Mouse (Mus musculus): ENCODE data around the gene Slc22a23. TPM values are rescaled to one million over a fixed set of nuclear protein-coding genes. Genes with fewer than 3 reads are reported as not detected.

Slc22a23 gene
- polyA plus RNA-seq, 1 experiment = 12.7 TPM

GRCm38 (mm10) chr13:34354830-34355624 is 10.0 kb upstream of the Slc22a23 start:
- no peak for DNase-seq
- Histone ChIP-seq H3K27ac (ENCODE audit: control insufficient read depth, insufficient read depth, low read length) (no peak overlapping the region), H3K27me3 (ENCODE audit: control insufficient read depth, insufficient read depth, low read length) (no peaks in the 10 kb centered on the region), H3K36me3 (ENCODE audit: control insufficient read depth, insufficient read depth, low read length) (no peaks in the 10 kb centered on the region), H3K4me1 (replicated peaks; ENCODE audit: control insufficient read depth, insufficient read depth, low read length) (no peaks in the 10 kb centered on the region), H3K4me3 (ENCODE audit: control insufficient read depth, insufficient read depth, low read length) (no peak overlapping the region)
- WGBS = 69% methylated on average over 10 of the region's 10 CpGs
- TF ChIP-seq CTCF (IDR thresholded peaks at IDR 0.05; ENCODE audit: borderline replicate concordance, control insufficient read depth, extremely low read depth, insufficient read depth, low read length, poor library complexity) = no peak
- no peak for TF ChIP-seq POLR2A (IDR thresholded peaks at IDR 0.05; ENCODE audit: control insufficient read depth, extremely low read depth, insufficient read depth, low read length, poor library complexity)

GRCm38 (mm10) chr13:34353241-34353640 is 8.3 kb upstream of the Slc22a23 start:
- H3K4me3 ChIP-seq (ENCODE audit: control insufficient read depth, insufficient read depth, low read length) = no peak overlapping the region
- no peaks in the 10 kb centered on the region for H3K4me1 ChIP-seq (replicated peaks; ENCODE audit: control insufficient read depth, insufficient read depth, low read length)
- H3K27me3 ChIP-seq (ENCODE audit: control insufficient read depth, insufficient read depth, low read length) = no peaks in the 10 kb centered on the region
- DNase-seq = no peak
- H3K36me3 ChIP-seq (ENCODE audit: control insufficient read depth, insufficient read depth, low read length) = no peaks in the 10 kb centered on the region
- H3K27ac ChIP-seq (ENCODE audit: control insufficient read depth, insufficient read depth, low read length) = no peak overlapping the region
- 93% methylated on average over 7 of the region's 7 CpGs for WGBS
- TF ChIP-seq CTCF (IDR thresholded peaks at IDR 0.05; ENCODE audit: borderline replicate concordance, control insufficient read depth, extremely low read depth, insufficient read depth, low read length, poor library complexity) (no peak), POLR2A (IDR thresholded peaks at IDR 0.05; ENCODE audit: control insufficient read depth, extremely low read depth, insufficient read depth, low read length, poor library complexity) (no peak)

DNA sequence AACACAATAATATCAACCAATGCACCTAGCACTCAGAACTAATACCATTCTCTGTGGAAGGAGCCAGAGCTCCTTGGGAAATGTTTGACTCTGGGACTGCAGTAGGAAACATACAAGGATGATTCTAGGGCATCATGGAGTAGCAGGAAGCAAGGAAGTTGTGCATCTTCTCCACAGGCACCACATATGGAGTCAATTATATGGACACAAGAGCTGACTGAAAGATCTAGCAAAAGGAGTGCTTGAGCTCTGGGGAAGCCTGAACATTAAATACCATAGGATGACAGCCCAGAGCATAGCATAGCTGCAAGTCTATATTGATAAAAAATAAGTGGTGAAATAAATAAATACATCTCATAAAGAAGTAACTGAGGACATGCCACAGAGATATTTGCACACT is 6.5 kb upstream of the Slc22a23 start:
- Histone ChIP-seq H3K4me3 (ENCODE audit: control insufficient read depth, insufficient read depth, low read length) (no peak overlapping the region), H3K27ac (ENCODE audit: control insufficient read depth, insufficient read depth, low read length) (no peak overlapping the region), H3K27me3 (ENCODE audit: control insufficient read depth, insufficient read depth, low read length) (no peaks in the 10 kb centered on the region), H3K36me3 (ENCODE audit: control insufficient read depth, insufficient read depth, low read length) (no peaks in the 10 kb centered on the region), H3K4me1 (replicated peaks; ENCODE audit: control insufficient read depth, insufficient read depth, low read length) (no peaks in the 10 kb centered on the region)
- no peak for DNase-seq
- TF ChIP-seq POLR2A (IDR thresholded peaks at IDR 0.05; ENCODE audit: control insufficient read depth, extremely low read depth, insufficient read depth, low read length, poor library complexity) (no peak), CTCF (IDR thresholded peaks at IDR 0.05; ENCODE audit: borderline replicate concordance, control insufficient read depth, extremely low read depth, insufficient read depth, low read length, poor library complexity) (no peak)

DNA sequence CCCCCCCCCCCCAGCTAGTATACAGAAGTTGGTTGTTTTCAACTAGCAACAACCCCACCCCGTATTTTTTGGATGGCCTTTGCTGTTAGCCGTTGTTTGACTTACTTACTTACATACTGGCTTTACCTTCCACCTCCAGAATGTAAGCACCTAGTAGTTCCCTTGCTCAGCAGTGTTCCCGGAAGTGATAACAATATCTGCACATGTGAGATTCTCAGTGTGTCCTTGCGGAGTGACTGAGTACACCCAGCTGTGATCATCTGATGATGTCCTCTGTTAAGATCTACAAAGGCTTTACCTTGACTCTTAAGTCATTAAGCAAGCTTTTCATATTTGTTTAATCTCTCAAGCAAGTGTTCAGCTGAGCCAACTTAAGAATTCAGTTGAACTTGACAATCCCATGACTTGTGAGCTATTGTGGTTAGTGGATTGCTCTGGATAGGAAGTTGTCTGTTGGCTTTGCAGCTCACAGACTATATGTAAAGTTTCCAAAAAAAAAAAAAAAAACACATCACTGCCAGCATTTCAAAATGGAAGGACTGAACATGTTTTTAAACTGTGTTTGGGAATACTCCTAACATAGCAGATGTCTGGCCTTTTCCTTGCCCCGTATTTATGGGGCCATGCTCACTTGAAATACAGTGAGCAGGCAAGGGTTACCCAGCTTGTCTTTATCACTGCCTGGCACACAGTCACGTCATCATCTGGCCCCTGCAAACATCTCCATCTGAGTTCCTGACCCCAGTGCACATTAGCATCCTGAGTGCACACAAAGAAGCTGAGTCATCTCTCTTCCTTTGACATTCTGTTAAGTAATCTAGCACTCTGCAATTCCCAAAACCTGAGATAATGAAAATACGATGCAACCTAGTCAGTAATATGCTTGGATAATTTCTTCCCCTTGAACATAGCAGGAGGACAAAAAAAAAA is 3.2 kb upstream of the Slc22a23 start:
- TF ChIP-seq POLR2A (IDR thresholded peaks at IDR 0.05; ENCODE audit: control insufficient read depth, extremely low read depth, insufficient read depth, low read length, poor library complexity) = no peak
- no peak for TF ChIP-seq CTCF (IDR thresholded peaks at IDR 0.05; ENCODE audit: borderline replicate concordance, control insufficient read depth, extremely low read depth, insufficient read depth, low read length, poor library complexity)
- WGBS = 63% methylated on average over 7 of the region's 7 CpGs
- H3K36me3 ChIP-seq (ENCODE audit: control insufficient read depth, insufficient read depth, low read length) = no peaks in the 10 kb centered on the region
- peaks cover 10% of the 10 kb centered on the region for H3K4me1 ChIP-seq (replicated peaks; ENCODE audit: control insufficient read depth, insufficient read depth, low read length)
- DNase-seq = no peak
- no peak overlapping the region for H3K27ac ChIP-seq (ENCODE audit: control insufficient read depth, insufficient read depth, low read length)
- H3K27me3 ChIP-seq (ENCODE audit: control insufficient read depth, insufficient read depth, low read length) = no peaks in the 10 kb centered on the region; the same call in 1 of the 2 replicates
- H3K4me3 ChIP-seq (ENCODE audit: control insufficient read depth, insufficient read depth, low read length) = no peak overlapping the region

DNA sequence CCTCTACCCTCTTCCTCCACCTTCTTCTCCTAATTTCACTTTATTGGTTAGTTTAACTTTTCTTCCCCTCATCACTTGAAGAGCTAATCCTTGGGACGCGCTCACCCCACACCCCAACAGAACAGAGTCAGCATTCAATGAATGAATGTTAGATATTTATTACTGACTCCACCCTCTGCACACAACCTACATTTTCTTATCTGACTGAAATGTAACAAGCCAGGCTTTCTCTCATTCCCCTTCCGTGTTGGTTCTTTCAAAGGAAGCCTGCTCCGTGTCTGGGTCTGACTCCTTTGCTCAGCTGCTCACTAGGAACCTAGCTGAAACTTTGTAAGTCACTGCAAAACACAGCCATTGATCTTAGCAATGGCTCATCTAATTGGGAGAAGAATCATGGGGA is 1.8 kb upstream of the Slc22a23 start:
- 93% methylated on average over 4 of the region's 4 CpGs for WGBS
- H3K4me1 ChIP-seq (replicated peaks; ENCODE audit: control insufficient read depth, insufficient read depth, low read length) = peaks cover 10% of the 10 kb centered on the region
- H3K27me3 ChIP-seq (ENCODE audit: control insufficient read depth, insufficient read depth, low read length) = no peaks in the 10 kb centered on the region; the same call in 1 of the 2 replicates
- no peak overlapping the region for H3K27ac ChIP-seq (ENCODE audit: control insufficient read depth, insufficient read depth, low read length)
- H3K4me3 ChIP-seq (ENCODE audit: control insufficient read depth, insufficient read depth, low read length) = no peak overlapping the region
- no peak for TF ChIP-seq CTCF (IDR thresholded peaks at IDR 0.05; ENCODE audit: borderline replicate concordance, control insufficient read depth, extremely low read depth, insufficient read depth, low read length, poor library complexity)
- no peak for TF ChIP-seq POLR2A (IDR thresholded peaks at IDR 0.05; ENCODE audit: control insufficient read depth, extremely low read depth, insufficient read depth, low read length, poor library complexity)
- DNase-seq = no peak
- no peaks in the 10 kb centered on the region for H3K36me3 ChIP-seq (ENCODE audit: control insufficient read depth, insufficient read depth, low read length)

DNA sequence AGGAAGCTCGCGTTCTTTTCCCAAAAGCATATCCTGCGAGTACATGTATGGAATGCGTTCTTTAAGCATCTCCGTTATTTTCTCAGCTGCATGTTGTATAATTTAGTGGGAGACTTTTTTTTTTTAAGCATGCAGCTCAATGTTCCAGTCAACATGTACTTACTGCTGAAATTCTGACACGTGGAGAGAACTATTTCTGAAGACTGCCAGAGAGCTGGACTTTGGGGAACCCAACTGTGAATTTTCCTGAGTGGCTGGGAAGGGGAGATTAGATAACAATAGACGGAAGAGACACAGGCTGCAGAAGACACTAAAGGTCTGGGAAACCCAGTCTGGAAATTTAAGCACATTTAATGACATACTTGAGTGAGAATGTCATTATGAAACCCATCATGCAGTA is 1.3 kb upstream of the Slc22a23 start:
- no peak overlapping the region for H3K4me3 ChIP-seq (ENCODE audit: control insufficient read depth, insufficient read depth, low read length)
- H3K27ac ChIP-seq (ENCODE audit: control insufficient read depth, insufficient read depth, low read length) = no peak overlapping the region
- no peaks in the 10 kb centered on the region; the same call in 1 of the 2 replicates for H3K27me3 ChIP-seq (ENCODE audit: control insufficient read depth, insufficient read depth, low read length)
- WGBS = 84% methylated on average over 7 of the region's 7 CpGs
- peaks cover 10% of the 10 kb centered on the region for H3K4me1 ChIP-seq (replicated peaks; ENCODE audit: control insufficient read depth, insufficient read depth, low read length)
- no peak for TF ChIP-seq POLR2A (IDR thresholded peaks at IDR 0.05; ENCODE audit: control insufficient read depth, extremely low read depth, insufficient read depth, low read length, poor library complexity)
- TF ChIP-seq CTCF (IDR thresholded peaks at IDR 0.05; ENCODE audit: borderline replicate concordance, control insufficient read depth, extremely low read depth, insufficient read depth, low read length, poor library complexity) = no peak
- H3K36me3 ChIP-seq (ENCODE audit: control insufficient read depth, insufficient read depth, low read length) = no peaks in the 10 kb centered on the region
- DNase-seq = no peak

Data from thymus, adult 2 months (tissue).